Mouse (Mus musculus) monocyte, adult 5-6 weeks (primary cell): ENCODE measurements around the gene Trrap. TPM values are rescaled to one million over a fixed set of nuclear protein-coding genes. Genes with fewer than 3 reads are reported as not detected.
A peak's percentile ranks its signal among the peaks of the same experiment; 100 is the strongest.

ENCODE experiments used
- ATAC-seq: fragments of 153-309, 156-312 bp; replicated peaks from 2 replicates; pipeline ENCODE4 v1.8.0; 2017; ENCODE audit warnings: mild to moderate bottlenecking; ENCODE audit not compliant: low TSS enrichment, insufficient number of reproducible peaks, severe bottlenecking, poor library complexity, low FRiP score
- total RNA-seq: library from RNA; stranded (forward); fragments of 200-1000, 200-491, 200-594 nt; gene quantifications from 3 replicates; pipeline ENCODE4 v1.2.3, GENCODE M21; 2017

The Trrap gene
- total RNA-seq, 1 experiment from 2014 or later, result 40.8 TPM

DNA sequence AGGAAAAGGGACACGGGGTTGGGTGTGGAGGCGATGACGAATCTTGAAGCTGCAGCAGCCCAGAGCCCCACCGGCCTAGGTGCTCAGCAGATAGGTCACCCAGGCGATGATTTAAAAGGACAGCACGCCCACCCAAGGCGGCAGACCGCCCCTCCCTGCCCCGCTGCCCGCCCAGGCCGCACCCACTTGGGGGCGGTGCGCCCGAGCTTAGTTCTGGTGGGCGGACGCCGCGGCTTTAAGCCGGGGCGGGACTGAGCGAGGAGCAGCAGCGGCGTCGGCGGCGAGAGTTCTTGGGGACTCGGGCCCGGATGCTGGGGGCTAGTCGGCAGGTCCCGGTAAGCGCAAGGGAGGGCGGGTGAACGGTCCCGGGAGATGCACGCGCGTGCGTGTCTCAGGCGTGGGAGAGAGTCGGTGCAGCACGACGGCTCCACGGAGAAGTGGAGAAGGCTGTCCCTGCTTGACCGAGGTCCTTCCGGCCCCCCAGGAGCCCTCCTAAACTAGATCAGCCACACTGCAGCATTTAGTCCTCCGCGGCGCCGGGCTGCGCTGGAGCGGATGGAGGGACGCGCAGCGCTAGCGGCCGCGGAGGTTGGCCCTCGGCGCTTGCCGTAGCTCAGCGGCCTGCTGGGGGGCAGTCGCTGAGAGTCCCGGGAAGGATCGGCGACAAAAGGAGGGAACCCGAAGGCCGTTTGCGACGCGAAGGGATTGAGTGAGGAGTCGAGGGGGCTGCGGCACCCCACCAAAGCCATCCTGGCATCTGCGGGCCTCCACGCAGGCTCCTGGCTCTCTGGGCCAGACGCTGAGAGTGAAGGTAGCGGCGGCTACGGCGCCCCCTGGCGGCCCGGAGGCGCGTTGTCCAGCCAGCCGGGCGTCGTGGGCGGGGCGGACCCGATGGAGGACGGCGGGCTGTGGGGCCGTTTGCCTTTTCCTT lies 644 bp downstream of the Trrap start:
- ATAC-seq, result peak; percentile 53

DNA sequence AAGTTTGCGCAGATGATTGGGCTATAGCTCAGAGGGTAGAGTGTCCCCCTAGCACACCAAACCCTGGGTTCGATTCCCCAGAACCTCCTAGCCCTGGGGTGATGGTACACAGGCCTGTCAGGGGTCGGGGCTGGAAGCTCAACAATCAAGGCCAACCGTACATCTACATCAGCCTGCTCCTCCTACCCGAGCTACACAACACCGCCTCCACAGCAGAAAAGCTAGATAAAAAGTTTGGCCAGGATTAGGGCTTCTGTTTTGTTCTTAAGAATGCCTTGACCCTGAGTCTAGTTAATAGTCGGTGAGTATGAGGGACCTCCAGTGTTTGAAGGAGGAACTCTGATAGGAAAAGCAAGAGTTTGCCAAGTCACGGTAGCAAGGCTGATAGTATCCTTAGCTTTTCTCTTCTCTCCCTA lies 1.5 kb downstream of the Trrap start:
- no peak for ATAC-seq

DNA sequence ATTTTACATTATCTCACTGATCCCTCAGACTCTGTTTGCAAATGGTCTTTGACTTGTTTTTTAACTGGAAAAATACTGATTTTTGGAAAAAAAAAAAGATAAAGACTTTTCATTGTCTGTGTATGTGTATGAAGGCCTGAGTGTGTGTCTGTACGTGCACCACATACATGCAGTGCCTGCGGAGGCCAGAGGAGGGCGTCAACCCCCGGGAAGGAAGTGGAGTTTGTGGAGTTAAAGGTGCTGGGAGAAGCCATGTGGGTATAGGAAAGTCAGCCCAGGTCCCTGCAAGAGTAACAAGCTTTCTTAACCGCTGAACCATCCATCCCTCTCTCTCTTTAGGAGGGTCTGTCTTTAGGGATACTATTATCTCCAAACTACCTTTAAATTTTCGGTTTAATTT lies 5.7 kb downstream of the Trrap start:
- ATAC-seq, result no peak

DNA sequence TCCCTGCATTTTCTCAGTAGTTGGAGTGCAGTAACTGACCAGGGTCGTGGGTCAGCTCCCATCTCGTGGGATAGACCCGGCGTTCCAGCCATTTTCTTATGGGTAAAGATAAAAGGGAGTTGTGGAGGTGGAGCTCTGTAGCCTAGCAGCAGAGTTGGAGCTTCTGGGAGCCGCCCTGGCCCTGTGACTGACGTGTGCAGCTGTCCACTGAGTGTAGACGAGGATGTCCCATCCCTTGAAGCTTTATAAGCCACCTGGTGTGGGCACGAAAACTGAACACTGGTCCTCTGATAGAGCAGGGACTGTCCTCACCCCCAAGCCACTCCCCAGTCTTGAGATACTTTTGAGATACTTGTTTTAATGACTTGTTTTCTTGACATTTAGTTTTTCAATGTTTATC lies 13.1 kb downstream of the Trrap start:
- no peak for ATAC-seq

DNA sequence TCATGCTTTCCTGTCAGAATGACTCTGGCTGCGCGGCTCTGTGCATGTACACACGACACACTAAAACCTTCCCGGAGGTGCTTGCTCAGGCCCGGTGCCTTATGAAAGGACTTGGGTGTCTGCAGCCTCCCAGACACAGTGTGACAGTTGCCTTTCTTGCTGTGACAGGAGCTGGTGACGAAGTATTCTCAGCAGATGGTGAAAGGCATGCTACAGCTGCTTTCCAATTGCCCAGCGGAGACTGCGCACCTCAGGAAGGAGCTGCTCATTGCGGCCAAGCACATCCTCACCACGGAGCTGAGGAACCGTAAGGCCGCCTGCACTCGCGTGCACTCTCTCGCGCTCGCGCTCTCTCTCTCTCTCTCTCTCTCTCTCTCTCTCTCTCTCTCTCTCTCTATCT lies 18.9 kb downstream of the Trrap start:
- ATAC-seq, result no peak

DNA sequence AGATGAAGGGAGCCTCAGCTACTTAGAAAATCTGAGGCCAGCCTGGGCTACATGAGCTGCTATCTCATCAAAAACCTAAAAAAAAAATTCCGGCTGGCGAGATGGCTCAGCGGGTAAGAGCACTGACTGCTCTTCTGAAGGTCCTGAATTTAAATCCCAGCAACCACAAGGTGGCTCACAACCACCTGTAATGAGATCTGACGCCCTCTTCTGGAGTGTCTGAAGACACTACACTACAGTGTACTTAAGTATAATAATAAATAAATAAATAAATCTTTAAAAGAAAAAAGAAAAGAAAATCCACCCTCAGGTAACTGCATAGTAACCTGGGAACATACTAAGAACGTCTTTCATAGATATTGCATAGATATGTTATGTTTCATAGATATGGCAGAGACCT lies 25.8 kb downstream of the Trrap start:
- no peak for ATAC-seq

DNA sequence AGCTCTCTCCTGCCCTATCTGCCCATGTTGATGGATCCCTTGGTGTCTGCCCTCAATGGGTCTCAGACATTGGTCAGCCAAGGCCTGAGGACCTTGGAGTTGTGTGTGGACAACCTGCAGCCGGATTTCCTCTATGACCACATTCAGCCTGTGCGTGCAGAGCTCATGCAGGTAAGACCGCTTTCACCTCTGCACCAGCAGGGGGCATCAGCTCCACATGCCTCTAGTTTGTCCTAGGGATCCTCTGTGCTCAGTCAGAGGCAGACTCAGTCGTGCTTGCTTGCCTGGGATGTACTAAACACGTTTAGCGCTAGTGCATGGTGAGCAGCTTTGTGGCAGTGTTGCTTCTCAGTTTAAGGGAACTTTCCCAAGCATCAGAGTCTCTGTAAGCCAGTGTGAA lies 27.2 kb downstream of the Trrap start:
- no peak for ATAC-seq

DNA sequence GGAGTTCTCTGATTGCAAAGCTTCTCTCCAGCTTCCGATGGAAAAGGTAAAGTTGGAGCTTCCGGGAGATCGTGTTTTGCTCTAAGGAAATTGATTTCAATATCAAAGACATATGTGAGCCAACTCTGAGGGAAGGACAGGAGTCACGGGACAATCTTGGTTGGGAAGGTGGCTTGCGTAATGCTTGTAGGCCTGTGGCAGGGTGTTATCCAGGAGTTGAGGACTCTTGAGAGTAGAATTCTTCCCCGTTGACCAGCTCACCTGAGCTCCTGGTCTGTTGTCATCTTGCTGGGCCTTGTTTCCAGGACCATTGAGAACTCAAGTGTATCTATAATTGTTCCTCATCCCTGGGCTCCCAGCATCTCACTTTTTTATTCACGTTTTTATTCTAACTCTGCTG lies 29.6 kb downstream of the Trrap start:
- no peak for ATAC-seq

DNA sequence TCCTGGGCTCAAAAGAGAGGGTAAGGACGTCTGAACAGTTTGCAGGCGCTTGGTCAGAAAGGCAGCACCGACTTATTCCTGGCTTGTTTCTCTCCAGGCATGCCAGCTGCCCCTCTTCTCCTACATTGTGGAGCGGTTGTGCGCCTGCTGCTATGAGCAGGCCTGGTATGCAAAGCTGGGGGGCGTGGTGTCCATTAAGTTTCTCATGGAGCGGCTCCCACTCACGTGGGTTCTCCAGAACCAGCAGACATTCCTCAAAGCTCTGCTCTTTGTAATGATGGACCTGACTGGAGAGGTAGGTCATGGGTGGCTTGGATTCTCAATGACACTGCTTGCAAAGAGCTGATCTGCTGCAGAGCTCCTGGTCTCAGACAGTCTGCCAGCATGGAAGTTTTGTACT lies 35.5 kb downstream of the Trrap start:
- ATAC-seq, result no peak

DNA sequence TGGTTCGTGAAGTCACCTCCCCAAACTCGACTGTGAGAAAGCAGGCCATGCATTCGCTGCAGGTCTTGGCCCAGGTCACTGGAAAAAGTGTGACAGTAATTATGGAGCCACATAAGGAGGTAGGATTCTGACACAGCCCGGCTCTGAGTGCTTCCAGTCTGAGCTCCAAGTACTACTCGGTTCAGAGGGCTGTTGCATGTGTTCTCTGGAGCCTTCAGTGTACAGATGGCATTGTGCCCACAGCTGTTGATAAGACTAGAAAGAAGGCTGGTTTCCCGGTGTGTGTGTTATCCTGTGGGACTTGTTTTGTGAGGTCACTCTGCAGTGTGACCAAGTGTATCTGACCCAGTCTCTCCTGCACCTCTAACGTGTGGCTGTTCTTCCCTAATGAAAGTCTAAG lies 36.6 kb downstream of the Trrap start:
- ATAC-seq, result no peak

DNA sequence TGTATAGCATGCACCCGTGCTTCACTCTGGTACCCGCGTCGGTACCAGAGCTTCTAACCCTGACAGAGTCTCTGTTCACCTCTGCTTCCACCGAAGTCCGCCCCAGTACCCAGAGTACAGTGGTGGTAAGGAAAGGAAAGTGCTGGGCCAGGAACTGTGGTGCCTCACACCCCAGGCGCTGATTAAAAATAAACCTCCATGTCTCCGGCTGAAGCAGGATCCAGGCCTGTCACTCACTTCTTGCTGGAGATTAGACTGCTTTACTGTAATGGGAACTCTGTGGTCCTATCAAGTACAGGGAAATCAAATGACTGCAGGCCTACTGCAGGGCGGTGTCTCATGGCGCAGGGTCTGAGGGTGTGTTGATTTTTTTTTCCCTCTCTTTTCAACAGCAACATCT lies 39.4 kb downstream of the Trrap start:
- ATAC-seq, result no peak

DNA sequence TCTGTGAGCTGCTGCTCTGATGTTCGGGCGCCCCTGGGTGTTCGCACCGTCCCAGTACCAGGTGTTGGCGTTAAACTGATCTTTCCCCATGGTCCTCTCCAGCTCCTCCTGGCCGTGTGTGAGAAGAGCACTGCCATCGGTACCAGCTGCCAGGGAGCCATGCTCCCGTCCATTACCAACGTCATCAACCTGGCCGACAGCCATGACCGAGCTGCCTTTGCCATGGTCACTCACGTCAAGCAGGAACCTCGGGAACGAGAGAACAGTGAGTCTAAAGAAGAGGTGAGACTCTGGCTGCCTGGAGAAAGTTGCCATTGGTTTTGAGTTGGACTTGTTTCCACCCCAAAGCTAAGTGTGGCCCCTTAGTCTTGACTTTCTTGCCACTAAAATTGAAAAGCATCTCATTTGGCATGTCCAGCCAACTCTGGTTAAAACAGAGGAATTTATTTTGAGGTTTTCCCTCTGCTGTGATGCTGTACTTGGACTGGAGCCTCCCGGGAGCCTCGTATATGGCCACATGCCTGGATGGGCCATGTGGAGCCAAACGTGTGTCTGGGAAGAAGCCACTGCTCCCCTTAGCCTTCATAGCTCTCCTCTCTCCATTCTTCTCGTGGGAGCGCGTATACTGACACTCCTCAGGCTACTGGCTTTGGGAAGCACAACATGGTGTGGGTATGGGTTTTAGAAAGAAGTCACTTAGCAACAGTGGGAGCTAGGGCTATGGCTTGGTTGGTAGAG lies 61.0 kb downstream of the Trrap start:
- no peak for ATAC-seq

DNA sequence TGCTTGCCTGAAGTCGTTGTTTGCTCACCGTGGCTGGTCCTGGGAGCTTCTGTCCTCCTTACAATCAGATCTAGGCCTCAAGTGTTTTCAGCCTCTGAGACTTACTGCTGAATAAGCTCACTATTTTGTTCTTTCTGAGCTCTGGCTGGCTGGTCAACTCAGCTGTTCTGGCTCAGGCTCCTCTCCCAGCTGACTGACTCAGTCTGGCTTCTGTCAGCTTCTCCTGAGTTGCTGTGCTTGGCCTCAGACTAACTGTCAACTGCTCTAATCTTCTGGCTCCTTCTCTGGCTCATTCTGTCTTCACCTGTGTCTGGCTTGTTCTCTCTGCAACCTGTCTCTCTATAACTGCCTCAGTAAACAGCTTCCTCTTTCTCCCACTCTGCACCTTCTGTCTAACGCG lies 62.1 kb downstream of the Trrap start:
- ATAC-seq, result no peak

DNA sequence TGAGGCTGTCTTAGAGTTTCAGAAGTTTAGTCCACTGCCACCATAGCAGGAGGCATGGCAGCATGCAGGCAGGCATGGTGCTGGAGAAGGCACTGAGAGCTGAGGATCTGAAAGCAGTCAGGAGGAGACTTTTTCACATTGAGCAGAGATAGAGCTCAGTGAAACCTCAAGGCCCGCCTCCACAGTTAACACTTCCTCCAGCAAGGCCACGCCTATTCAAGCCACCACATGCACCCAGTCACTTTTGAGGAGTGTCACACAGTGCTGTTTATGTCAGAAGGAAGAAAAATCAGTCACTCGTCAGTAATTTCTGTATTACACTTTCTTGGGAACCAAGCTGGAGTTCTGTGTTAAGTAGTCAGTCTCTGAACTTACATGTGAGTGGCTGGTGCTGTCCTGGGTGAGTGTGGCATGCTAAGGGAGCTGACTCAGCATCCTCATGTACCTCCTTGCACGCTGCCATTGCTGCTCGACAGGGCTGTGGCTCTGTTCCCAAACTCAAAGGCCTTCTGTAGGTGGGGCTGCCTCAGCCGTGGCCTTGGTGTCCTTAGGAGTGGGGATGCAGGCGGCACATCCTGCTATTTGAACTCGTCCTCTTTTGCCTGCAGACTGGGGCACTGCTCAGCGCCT lies 64.4 kb downstream of the Trrap start:
- ATAC-seq, result no peak

DNA sequence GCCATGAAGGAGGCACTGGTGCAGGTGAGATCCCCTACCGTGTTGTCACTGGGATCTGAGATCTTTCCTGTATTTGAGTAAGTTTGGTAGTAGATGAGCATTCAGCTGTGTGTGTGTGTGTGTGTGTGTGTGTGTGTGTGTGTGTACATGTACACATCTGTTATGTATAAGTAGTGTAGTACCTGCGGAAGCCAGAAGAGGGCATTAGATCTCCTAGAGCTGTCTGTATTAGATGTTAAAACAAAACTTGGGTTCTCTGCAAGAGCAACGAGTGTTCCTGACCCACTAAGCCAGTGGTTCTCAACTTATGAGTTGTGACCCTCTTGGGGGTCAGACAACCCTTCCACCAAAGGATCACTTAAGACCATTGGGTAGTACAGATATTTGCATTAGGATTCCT lies 68.6 kb downstream of the Trrap start:
- ATAC-seq, result no peak

DNA sequence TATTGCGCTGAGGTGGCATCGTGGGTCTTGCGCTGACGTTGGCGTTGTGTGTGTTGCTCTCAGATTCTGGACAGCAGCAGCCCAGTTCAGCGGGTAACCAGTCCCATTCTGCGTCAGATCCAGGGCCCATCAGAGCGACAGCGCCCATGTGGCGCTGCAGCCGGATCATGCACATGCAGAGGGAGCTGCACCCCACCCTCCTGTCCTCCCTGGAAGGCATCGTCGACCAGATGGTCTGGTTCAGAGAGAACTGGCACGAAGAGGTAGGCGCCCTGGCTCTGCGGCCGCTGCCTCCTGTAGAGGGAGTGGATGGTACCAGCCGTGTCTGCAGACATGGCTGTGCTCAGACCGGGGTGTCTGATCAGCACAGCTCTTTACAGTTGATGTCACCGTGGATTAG lies 77.8 kb downstream of the Trrap start:
- no peak for ATAC-seq

DNA sequence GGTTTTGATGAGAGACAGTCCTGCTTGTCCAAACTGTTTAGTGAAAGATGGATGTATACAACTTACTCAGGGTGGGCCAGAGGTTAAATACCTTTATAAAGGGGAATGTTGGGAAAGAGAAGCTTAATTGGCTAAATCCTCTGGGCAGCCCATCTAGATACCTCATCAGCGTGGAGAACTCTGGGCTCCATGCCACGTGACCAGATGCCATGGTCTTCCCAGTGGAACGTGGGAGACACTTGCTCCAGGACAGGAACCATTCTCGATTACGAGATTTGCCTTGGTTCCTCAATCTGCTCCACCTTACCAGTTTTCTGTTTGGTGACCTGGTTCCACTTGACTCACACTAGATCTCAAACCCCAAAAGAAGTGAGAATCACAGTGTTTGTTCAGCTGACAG lies 81.2 kb downstream of the Trrap start:
- no peak for ATAC-seq

DNA sequence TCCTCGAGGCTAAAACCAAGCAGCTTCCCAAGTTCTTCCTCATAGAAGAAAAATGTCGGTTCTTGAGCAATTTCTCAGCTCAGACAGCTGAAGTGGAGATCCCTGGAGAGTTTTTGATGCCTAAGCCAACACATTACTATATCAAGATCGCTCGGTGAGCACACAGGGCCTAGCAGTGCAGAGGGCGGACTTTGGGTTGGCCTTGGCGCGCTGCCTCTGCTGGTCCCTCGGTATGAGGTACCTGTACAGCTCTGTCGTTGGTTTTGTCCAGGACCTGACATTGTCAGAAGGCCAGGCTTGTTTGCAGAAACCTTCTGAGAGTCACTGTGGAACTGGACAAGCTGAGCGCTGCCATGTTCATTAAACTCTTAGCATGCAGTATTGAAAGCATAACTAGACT lies 82.4 kb downstream of the Trrap start:
- ATAC-seq, result no peak

DNA sequence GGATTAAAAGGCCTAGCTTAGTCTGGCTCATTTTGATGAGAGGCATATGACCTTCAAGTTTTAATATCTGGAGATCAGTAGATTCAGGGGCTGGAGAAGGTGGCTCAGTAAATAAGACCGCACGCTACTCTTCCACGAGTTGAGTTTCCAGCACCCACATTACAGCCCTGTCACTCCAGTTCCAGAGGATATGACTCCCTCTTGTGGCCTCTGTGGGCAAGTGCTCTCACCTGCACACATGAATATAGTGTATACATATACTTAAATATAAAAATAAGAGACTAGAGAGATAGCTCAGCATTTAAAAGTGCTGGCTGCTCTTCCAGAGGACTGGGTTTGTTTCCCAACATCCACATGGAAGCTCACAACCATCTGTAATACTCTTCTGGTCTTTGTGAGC lies 84.3 kb downstream of the Trrap start:
- no peak for ATAC-seq

DNA sequence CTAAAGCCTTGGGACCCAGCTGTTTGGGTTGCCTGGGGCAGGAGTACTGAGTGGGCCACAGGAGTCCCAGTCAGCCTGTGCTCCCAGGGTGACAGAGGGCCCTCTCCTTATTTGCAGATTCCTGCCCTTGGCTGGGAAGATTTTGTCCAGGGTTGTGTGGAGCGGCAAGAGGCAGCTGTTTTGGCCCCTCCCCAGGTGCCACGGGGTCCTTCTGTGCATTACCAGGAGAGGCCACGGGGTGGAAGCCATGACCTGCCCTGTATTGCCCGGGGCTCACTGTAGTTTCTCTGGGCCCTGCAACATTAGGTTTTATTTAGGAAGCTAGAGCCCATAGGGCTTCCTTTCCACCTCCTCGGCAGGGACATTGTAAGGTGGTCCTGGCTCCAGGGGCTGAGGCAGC lies 86.4 kb downstream of the Trrap start:
- ATAC-seq, result no peak
